Mouse (Mus musculus) kidney, adult 11 months (tissue): Measurements from ENCODE around the gene Krt80.
A peak's percentile ranks its signal among the peaks of the same experiment; 100 is the strongest.
"Not testable (repeated sequence)": the region's sequence is repeated elsewhere in the genome, so short reads cannot be mapped to it uniquely, and the experiment has no call there.

Source experiments
- DNase-seq: peaks from one replicate; pipeline ENCODE4 v3.0.0; 2022

Krt80 gene

DNA sequence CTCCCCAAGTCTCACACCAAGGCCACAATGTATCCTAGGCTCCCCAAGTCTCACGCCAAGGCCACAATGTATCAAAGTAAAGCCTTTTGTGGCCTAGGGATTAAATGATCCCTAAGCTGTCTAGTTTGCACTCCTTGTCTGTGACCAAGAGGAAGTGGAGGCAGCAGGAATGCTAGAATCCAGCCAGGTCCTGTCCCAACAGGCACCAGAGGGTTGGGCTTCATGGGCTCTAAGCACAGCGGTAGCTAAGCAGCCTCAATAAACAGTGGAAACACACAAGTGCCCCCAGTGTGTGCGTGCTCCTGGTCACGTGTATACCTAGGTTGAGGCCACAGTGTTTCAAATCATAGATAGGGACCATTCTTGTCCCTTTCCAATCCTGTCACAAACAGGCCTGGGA lies 31.6 kb downstream of the Krt80 start:
- DNase-seq, result no peak

- DNase-seq, result no peak
Observed at GRCm38 (mm10) chr15:101336474-101337174, 33.3 kb downstream of the Krt80 start.

- no peak for DNase-seq
Observed at GRCm38 (mm10) chr15:101333648-101334047, 36.3 kb downstream of the Krt80 start.

GRCm38 (mm10) chr15:101333165-101333564 lies 36.8 kb downstream of the Krt80 start:
- no peak for DNase-seq

GRCm38 (mm10) chr15:101332370-101332769 lies 37.6 kb downstream of the Krt80 start:
- DNase-seq, result no peak

GRCm38 (mm10) chr15:101331090-101331489 lies 38.9 kb downstream of the Krt80 start:
- no peak for DNase-seq

DNA sequence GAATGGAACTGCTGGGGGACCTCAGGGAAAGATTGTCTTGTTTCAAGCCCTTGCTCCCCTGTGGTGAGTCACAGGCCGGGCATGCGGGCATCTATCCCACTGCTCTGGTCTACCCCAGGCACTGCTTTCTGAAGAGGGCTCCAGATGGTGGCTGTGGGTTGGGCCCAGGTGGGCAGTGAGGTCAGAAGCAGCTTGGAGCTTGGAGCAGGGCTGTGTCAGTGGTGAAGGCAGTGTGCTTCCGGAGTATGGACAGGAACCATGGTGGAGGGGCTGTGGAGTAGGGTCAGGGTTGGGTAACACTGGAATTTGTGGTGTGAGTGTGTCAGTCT lies 40.4 kb downstream of the Krt80 start:
- no peak for DNase-seq

- DNase-seq, result no peak
Observed at GRCm38 (mm10) chr15:101328876-101329563, 40.9 kb downstream of the Krt80 start.

- peak; percentile 70 for DNase-seq
Observed at GRCm38 (mm10) chr15:101327282-101327681, 42.7 kb downstream of the Krt80 start.

DNA sequence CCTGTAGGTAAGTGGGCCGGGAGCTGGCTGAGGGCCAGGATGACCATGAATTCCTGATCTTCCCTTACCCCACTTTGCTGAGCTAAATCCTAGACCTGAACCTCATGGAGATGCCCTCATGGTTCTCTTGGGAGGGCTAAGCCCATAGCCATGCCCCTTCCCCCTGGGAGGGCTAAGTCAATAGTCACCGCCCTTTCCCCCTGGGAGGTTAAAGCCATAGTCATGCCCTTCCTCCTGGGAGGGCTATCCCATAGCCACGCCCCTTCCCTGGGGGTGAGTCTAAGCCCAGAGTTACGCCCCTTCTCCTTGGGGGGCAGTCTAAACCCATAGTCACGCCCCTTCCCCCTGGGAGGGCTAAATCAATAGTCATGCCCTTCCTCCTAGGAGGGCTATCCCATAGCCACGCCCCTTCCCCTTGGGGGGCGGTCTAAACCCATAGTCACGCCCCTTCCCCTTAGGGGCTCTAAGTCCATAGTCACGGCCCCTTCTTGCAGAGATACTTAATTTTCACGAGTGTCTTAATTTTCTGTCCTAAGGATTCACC lies 43.9 kb downstream of the Krt80 start:
- DNase-seq, result no peak

DNA sequence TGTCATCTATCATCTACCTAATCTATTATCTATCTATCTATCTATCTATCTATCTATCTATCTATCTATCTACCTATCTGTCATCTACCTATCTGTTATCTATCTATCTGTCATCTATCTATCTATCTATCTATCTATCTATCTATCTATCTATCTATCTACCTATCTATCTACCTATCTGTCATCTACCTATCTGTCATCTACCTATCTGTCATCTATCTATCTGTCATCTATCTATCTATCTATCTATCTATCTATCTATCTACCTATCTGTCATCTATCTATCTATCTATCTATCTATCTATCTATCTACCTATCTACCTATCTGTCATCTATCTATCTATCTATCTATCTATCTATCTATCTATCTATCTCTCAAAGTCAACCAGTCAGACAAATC lies 45.6 kb downstream of the Krt80 start:
- not testable (repeated sequence) for DNase-seq

- DNase-seq, result no peak
Observed at GRCm38 (mm10) chr15:101323511-101323910, 46.5 kb downstream of the Krt80 start.

DNA sequence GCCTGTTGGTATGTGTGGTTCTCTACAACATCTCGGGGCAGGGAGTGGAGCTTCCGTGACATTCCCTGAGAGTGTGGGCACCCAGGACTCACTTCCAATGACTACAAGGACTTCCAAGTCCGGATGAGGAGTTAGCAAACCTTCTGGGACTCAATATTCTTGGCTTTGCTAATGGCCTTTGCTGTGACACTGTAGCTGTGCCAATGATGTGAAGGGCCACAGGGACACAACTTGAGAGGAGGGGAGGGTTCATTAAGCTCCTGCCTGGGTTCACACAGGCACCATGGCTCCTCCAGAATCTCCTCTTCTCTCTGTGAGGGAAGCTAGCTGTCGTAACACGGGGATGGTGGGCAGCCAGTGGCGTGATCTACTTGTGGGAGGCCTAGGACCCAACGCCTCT lies 47.3 kb downstream of the Krt80 start:
- no peak for DNase-seq

- DNase-seq, result no peak
Observed at GRCm38 (mm10) chr15:101322106-101322505, 47.9 kb downstream of the Krt80 start.

- no peak for DNase-seq
Observed at GRCm38 (mm10) chr15:101321126-101321525, 48.8 kb downstream of the Krt80 start.

- peak; percentile 72 for DNase-seq
Observed at GRCm38 (mm10) chr15:101320618-101321041, 49.3 kb downstream of the Krt80 start.

DNA sequence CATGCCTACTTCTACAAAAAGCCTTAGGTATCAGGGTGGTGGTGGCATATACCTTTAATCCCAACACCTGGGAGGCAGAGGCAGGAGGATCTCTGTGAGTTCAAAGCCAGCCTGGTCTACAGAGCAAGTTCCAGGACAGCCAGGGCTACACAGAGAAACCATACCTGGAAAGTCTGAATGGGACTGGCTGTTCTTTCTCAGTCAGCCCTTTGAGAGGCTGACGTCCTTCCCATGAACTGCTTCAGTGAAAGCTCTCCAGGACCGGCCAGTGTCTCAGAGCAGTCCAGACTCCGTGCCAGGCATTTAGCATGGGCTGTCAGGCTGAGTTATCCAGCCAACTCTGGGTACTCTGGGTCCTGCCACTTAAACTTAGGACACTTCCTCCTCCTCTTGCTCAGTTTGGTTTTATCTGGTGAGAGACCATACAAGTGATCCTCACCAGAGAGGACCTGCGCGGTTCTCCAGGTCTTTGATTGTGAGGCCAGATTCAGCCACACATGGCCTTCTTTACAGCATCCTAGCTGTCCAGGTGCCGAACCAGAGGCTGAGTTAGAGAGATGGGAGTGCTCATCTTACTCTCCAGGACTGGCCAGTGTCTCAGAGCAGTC lies 49.8 kb downstream of the Krt80 start:
- DNase-seq, result no peak

- peak; percentile 29 for DNase-seq
Observed at GRCm38 (mm10) chr15:101318889-101319765, 50.8 kb downstream of the Krt80 start.

DNA sequence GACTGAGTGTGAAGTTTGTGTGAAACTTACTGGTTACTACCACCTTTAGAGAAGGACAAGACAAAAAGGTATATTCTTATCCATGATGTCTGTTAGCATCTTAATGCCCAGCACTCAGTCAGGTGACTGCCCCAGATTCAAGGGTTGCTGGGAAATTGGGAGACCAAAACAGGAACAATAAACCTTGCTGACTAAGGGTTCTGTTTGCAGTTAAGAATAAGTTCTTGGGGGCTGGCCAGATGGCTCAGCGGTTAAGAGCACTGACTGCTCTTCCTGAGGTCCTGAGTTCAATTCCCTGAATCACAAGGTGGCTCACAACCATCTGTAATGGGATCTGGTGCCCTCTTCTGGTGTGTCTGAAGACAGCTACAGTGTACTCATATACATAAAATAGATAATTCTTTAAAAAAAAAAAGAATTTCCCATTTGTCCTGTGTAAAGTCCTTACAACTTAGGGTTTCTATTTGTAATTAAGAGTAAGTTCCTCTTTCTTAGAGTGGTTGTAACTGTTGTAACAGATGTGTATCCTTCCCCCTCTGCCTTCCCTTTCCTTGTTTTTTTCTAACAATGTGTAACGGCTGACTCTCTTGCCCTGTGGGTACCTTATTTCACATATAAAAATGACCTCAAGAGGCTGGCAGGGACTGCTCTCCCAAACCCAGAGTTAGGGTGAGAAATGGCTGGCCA lies 52.0 kb downstream of the Krt80 start:
- no peak for DNase-seq

DNA sequence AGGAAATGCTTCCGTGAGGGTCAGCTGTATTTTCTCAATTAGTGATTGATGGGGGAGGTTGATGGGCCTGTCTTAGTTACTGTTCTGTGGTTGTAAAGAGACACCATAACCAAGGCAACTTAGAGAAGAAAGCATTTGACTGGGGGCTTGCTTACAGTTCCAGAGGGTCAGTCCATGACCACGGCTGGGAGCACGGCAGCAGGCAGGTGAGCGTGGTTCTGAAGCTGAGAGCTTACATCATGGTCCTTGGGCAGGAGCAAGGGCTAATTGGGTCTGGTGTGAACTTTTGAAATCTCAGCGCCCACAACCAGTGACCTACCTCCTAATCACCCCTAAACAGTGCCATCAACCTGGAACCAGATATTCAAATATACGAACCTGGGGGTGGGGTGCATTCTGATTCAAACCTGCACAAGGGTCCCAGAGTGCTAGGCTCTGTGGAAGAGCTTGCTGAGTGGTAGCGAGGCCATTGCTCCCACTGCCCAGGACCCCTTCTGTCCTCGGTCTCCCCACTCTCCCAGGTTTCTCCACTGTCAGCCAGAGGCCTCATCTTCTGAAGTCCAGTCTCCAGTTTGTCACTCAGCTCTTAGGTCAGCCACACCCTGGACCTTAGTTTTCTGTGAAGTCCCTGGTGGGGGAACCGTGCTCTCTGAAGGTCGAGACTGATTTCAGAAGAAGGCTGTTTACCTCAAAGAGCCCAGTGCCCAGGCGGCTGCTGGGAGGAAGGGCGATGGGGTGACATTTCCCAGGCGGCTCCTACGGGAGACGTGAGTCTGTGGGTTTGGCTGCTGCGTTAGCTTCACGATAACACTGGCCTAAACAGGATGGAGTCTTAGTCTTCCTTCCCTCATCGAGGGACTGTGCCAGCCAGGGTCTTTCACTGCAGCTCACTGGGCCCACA lies 52.8 kb downstream of the Krt80 start:
- no peak for DNase-seq

- DNase-seq, result no peak
Observed at GRCm38 (mm10) chr15:101316279-101316912, 53.6 kb downstream of the Krt80 start.
